Mouse (Mus musculus) C2C12 (cell line): Measurements from ENCODE around the gene Gm3045.

Experiments
- CEBPB ChIP-seq: IDR thresholded peaks from one replicate; pipeline ENCODE4 v1.6.1; 2011; ENCODE audit warnings: low read depth, mild to moderate bottlenecking, control low read depth, moderate library complexity
- CTCF ChIP-seq: IDR thresholded peaks from one replicate; pipeline ENCODE4 v1.5.1; 2011; ENCODE audit not compliant: control insufficient read depth, insufficient read depth, insufficient read length
- FOSL1 ChIP-seq: IDR thresholded peaks from one replicate; pipeline ENCODE4 v1.8.0; 2011; ENCODE audit warnings: mild to moderate bottlenecking, low read length; ENCODE audit not compliant: poor library complexity, insufficient read depth, severe bottlenecking
- MAX ChIP-seq: IDR thresholded peaks from one replicate; pipeline ENCODE4 v1.6.1; 2011; ENCODE audit warnings: mild to moderate bottlenecking, control low read depth
- MYOD1 ChIP-seq: IDR thresholded peaks from one replicate; pipeline ENCODE4 v1.6.1; 2011; ENCODE audit warnings: low read depth; ENCODE audit not compliant: control insufficient read depth, insufficient read length
- MYOG ChIP-seq: IDR thresholded peaks from one replicate; pipeline ENCODE4 v1.6.1; 2011; ENCODE audit not compliant: control insufficient read depth, insufficient read length; ENCODE audit errors: extremely low read depth
- USF1 ChIP-seq: IDR thresholded peaks from one replicate; pipeline ENCODE4 v1.6.1; 2011; ENCODE audit warnings: low read depth, mild to moderate bottlenecking, control low read depth, moderate library complexity

DNA sequence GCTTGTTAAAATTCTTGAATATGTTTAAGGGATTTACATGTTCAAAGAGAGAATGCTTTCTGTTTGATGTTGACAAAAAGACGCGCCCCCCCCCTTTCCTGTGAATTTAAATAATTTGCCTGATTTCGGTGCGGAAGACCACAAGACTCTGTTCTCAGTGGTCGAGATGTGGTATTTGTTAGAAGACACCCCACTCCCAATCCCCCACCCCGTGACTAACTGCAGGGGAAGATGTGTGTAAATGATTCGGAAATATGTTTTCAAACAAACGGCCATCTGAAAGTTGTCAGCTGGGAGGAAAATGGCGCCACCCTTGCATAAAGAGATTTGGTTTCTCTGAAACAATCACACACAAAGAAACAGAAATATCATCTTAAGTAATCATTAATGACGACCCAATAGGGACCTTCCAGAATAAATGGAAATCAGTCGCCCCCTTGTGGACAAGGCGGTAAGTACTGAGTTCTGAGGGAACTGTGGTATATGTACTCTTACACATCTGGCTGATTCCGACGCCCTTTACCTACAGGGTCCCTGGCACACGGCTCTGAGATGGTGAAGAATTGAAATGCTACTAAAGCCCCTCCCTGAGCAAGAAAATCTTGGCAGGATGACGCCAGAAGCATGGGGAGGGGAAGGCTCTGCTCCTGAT, 4.2 kb upstream of the Gm3045 start:
- TF ChIP-seq CTCF, result peak; percentile 1
- no peak for TF ChIP-seq MYOG
- no peak for TF ChIP-seq USF1
- no peak for TF ChIP-seq CEBPB
- no peak for TF ChIP-seq MYOD1
- no peak for TF ChIP-seq MAX
- TF ChIP-seq FOSL1, result no peak
